Mouse (Mus musculus): Measurements from ENCODE around the gene Slc38a8. TPM values are rescaled to one million over a fixed set of nuclear protein-coding genes. Genes with fewer than 3 reads are reported as not detected.

Gene Slc38a8
- polyA plus RNA-seq, 1 experiment, result not detected

- H3K36me3 ChIP-seq (replicated peaks; ENCODE audit: low read length), result peaks cover 6% of the 10 kb centered on the region
- H3K9me3 ChIP-seq, result no peaks in the 10 kb centered on the region
- TF ChIP-seq GATA1 (IDR thresholded peaks at IDR 0.05; ENCODE audit: borderline replicate concordance, low read length) (no peak), FLI1 (IDR thresholded peaks at IDR 0.05; ENCODE audit: low read length) (no peak)
- peaks cover 60% of the 10 kb centered on the region for H3K27me3 ChIP-seq (replicated peaks)
- no peak overlapping the region for H3K4me3 ChIP-seq (replicated peaks)
- H3K4me1 ChIP-seq, result peaks cover 17% of the 10 kb centered on the region; the same call in 1 of the 2 replicates
These were observed 1.7 kb downstream of the Slc38a8 start for GRCm38 (mm10) chr8:119499836-119500235.

- TF ChIP-seq GATA1 (IDR thresholded peaks at IDR 0.05; ENCODE audit: borderline replicate concordance, low read length) (no peak), FLI1 (IDR thresholded peaks at IDR 0.05; ENCODE audit: low read length) (no peak)
- peaks cover 72% of the 10 kb centered on the region for H3K27me3 ChIP-seq (replicated peaks)
- H3K9me3 ChIP-seq, result no peaks in the 10 kb centered on the region
- H3K4me1 ChIP-seq, result peaks cover 16% of the 10 kb centered on the region; the same call in 1 of the 2 replicates
- no peaks in the 10 kb centered on the region for H3K36me3 ChIP-seq (replicated peaks; ENCODE audit: low read length)
- peak overlapping the region; percentile 44 for H3K4me3 ChIP-seq (replicated peaks)
These were observed 4.7 kb downstream of the Slc38a8 start for GRCm38 (mm10) chr8:119496848-119497247.

GRCm38 (mm10) chr8:119487093-119487492, 14.4 kb downstream of the Slc38a8 start:
- peaks cover 66% of the 10 kb centered on the region for H3K27me3 ChIP-seq (replicated peaks)
- TF ChIP-seq FLI1 (IDR thresholded peaks at IDR 0.05; ENCODE audit: low read length) (no peak), GATA1 (IDR thresholded peaks at IDR 0.05; ENCODE audit: borderline replicate concordance, low read length) (no peak)
- no peaks in the 10 kb centered on the region for H3K9me3 ChIP-seq
- peaks cover 13% of the 10 kb centered on the region for H3K4me1 ChIP-seq
- no peak overlapping the region for H3K4me3 ChIP-seq (replicated peaks)
- no peaks in the 10 kb centered on the region for H3K36me3 ChIP-seq (replicated peaks; ENCODE audit: low read length)

GRCm38 (mm10) chr8:119484145-119484896, 17.2 kb downstream of the Slc38a8 start:
- H3K27me3 ChIP-seq (replicated peaks), result peaks cover 69% of the 10 kb centered on the region
- no peak for TF ChIP-seq FLI1 (IDR thresholded peaks at IDR 0.05; ENCODE audit: low read length)
- no peak for TF ChIP-seq GATA1 (IDR thresholded peaks at IDR 0.05; ENCODE audit: borderline replicate concordance, low read length)
- H3K9me3 ChIP-seq, result peaks cover 8% of the 10 kb centered on the region
- H3K4me3 ChIP-seq (replicated peaks), result no peak overlapping the region
- H3K36me3 ChIP-seq (replicated peaks; ENCODE audit: low read length), result no peaks in the 10 kb centered on the region
- peaks cover 5% of the 10 kb centered on the region for H3K4me1 ChIP-seq

GRCm38 (mm10) chr8:119478684-119479083, 22.8 kb downstream of the Slc38a8 start:
- no peaks in the 10 kb centered on the region for H3K36me3 ChIP-seq (replicated peaks; ENCODE audit: low read length)
- no peaks in the 10 kb centered on the region for H3K4me1 ChIP-seq
- H3K4me3 ChIP-seq (replicated peaks), result no peak overlapping the region
- no peak for TF ChIP-seq GATA1 (IDR thresholded peaks at IDR 0.05; ENCODE audit: borderline replicate concordance, low read length)
- no peak for TF ChIP-seq FLI1 (IDR thresholded peaks at IDR 0.05; ENCODE audit: low read length)
- peaks cover 65% of the 10 kb centered on the region for H3K27me3 ChIP-seq (replicated peaks)
- peaks cover 13% of the 10 kb centered on the region for H3K9me3 ChIP-seq

- Histone ChIP-seq H3K4me3 (replicated peaks) (no peak overlapping the region), H3K27me3 (replicated peaks) (peaks cover 95% of the 10 kb centered on the region), H3K4me1 (no peaks in the 10 kb centered on the region), H3K9me3 (peaks cover 15% of the 10 kb centered on the region), H3K36me3 (replicated peaks; ENCODE audit: low read length) (no peaks in the 10 kb centered on the region)
- no peak for TF ChIP-seq FLI1 (IDR thresholded peaks at IDR 0.05; ENCODE audit: low read length)
- no peak for TF ChIP-seq GATA1 (IDR thresholded peaks at IDR 0.05; ENCODE audit: borderline replicate concordance, low read length)
These were observed 33.4 kb downstream of the Slc38a8 start for GRCm38 (mm10) chr8:119468091-119468490.

- H3K4me3 ChIP-seq (replicated peaks), result no peak overlapping the region
- H3K27me3 ChIP-seq (replicated peaks), result peaks cover 93% of the 10 kb centered on the region
These were observed 34.7 kb downstream of the Slc38a8 start for GRCm38 (mm10) chr8:119466794-119467193.

GRCm38 (mm10) chr8:119466105-119466504, 35.4 kb downstream of the Slc38a8 start:
- Histone ChIP-seq H3K4me1 (no peaks in the 10 kb centered on the region), H3K4me3 (replicated peaks) (no peak overlapping the region), H3K9me3 (peaks cover 15% of the 10 kb centered on the region), H3K36me3 (replicated peaks; ENCODE audit: low read length) (no peaks in the 10 kb centered on the region), H3K27me3 (replicated peaks) (peaks cover 93% of the 10 kb centered on the region)
- TF ChIP-seq FLI1 (IDR thresholded peaks at IDR 0.05; ENCODE audit: low read length) (no peak), GATA1 (IDR thresholded peaks at IDR 0.05; ENCODE audit: borderline replicate concordance, low read length) (no peak)

More at GRCm38 (mm10) chr8:119466794-119467193, 34.7 kb downstream of the Slc38a8 start:
- Histone ChIP-seq H3K36me3 (replicated peaks; ENCODE audit: low read length) (no peaks in the 10 kb centered on the region), H3K9me3 (peaks cover 15% of the 10 kb centered on the region), H3K4me1 (no peaks in the 10 kb centered on the region)
- no peak for TF ChIP-seq FLI1 (IDR thresholded peaks at IDR 0.05; ENCODE audit: low read length)
- TF ChIP-seq GATA1 (IDR thresholded peaks at IDR 0.05; ENCODE audit: borderline replicate concordance, low read length), result no peak

- Histone ChIP-seq H3K27me3 (replicated peaks) (peaks cover 86% of the 10 kb centered on the region), H3K4me3 (replicated peaks) (no peak overlapping the region), H3K4me1 (no peaks in the 10 kb centered on the region), H3K9me3 (peaks cover 7% of the 10 kb centered on the region), H3K36me3 (replicated peaks; ENCODE audit: low read length) (no peaks in the 10 kb centered on the region)
- TF ChIP-seq GATA1 (IDR thresholded peaks at IDR 0.05; ENCODE audit: borderline replicate concordance, low read length) (no peak), FLI1 (IDR thresholded peaks at IDR 0.05; ENCODE audit: low read length) (no peak)
These were observed 37.8 kb downstream of the Slc38a8 start for GRCm38 (mm10) chr8:119463709-119464108.

GRCm38 (mm10) chr8:119461356-119461755, 40.1 kb downstream of the Slc38a8 start:
- Histone ChIP-seq H3K4me1 (no peaks in the 10 kb centered on the region), H3K4me3 (replicated peaks) (no peak overlapping the region), H3K36me3 (replicated peaks; ENCODE audit: low read length) (no peaks in the 10 kb centered on the region), H3K9me3 (no peaks in the 10 kb centered on the region), H3K27me3 (replicated peaks) (peaks cover 73% of the 10 kb centered on the region)
- TF ChIP-seq FLI1 (IDR thresholded peaks at IDR 0.05; ENCODE audit: low read length) (no peak), GATA1 (IDR thresholded peaks at IDR 0.05; ENCODE audit: borderline replicate concordance, low read length) (no peak)

All from megakaryocyte, embryonic 14.5 days (primary cell).